Mouse (Mus musculus) CH12.LX (cell line): ENCODE data around the gene Tmem87a. TPM values are rescaled to one million over a fixed set of nuclear protein-coding genes. Genes with fewer than 3 reads are reported as not detected.

Experiments
- DNase-seq: peaks from one replicate; pipeline ENCODE4 v3.0.0-alpha.2; 2013; ENCODE audit errors: extremely low read depth
- H3K27ac ChIP-seq: 2 replicates; pipeline ENCODE4 v1.5.1; 2012; ENCODE audit warnings: low read depth, mild to moderate bottlenecking, control low read depth, moderate library complexity; ENCODE audit not compliant: insufficient read depth
- H3K27me3 ChIP-seq: replicated peaks from 2 replicates; pipeline ENCODE3; 2012; ENCODE audit warnings: inconsistent platforms
- H3K36me3 ChIP-seq, 2 experiments: replicated peaks in 1 of 2; 2 replicates each; pipeline versions ENCODE3 to v1.6.1; 2012; ENCODE audit warnings: inconsistent platforms in 1 of 2, low read length in 1 of 2, mild to moderate bottlenecking in 1 of 2, mixed read lengths in 1 of 2, moderate library complexity in 1 of 2; ENCODE audit not compliant: control insufficient read depth in 1 of 2, insufficient read depth in 1 of 2
- H3K4me1 ChIP-seq, 2 experiments: 2 replicates each; pipeline ENCODE4 v1.6.1; 2012; ENCODE audit warnings: inconsistent platforms in 1 of 2, moderate library complexity in 1 of 2; ENCODE audit not compliant: insufficient read depth in 2 of 2, control insufficient read depth in 1 of 2
- H3K4me2 ChIP-seq: 2 replicates; pipeline ENCODE4 v1.6.1; 2012; ENCODE audit warnings: low read depth, mild to moderate bottlenecking, control low read depth; ENCODE audit not compliant: poor library complexity, insufficient read depth, severe bottlenecking
- H3K4me3 ChIP-seq, 3 experiments: fragments of 150-350 bp in 1 of 3; sonication (generic) in 1 of 3; replicated peaks in 1 of 3; 2 replicates each; pipeline versions ENCODE3 to v1.5.1; 2011 to 2012; ENCODE audit warnings: low read depth in 2 of 3, low read length in 2 of 3, mild to moderate bottlenecking in 2 of 3, moderate library complexity in 2 of 3, control low read depth in 1 of 3, improper control_type of control experiment in 1 of 3, inconsistent platforms in 1 of 3, mixed read lengths in 1 of 3; ENCODE audit not compliant: poor library complexity in 1 of 3
- H3K79me2 ChIP-seq: replicated peaks from 2 replicates; pipeline ENCODE4 v1.6.1; 2012; ENCODE audit warnings: mild to moderate bottlenecking, moderate library complexity; ENCODE audit not compliant: control insufficient read depth, poor library complexity, insufficient read depth, severe bottlenecking; ENCODE audit errors: extremely low read depth
- H3K9ac ChIP-seq: 2 replicates; pipeline ENCODE4 v1.6.1; 2012; ENCODE audit warnings: low read depth, mild to moderate bottlenecking, control low read depth, moderate library complexity; ENCODE audit not compliant: insufficient read depth
- H3K9me3 ChIP-seq: replicated peaks from 2 replicates; pipeline ENCODE3; 2012; ENCODE audit warnings: low read length, inconsistent platforms, mixed read lengths
- BHLHE40 ChIP-seq: IDR thresholded peaks from 2 replicates; pipeline ENCODE4 v1.6.1; 2011; ENCODE audit warnings: mild to moderate bottlenecking, low read depth, low read length, improper control_type of control experiment
- CHD1 ChIP-seq: IDR thresholded peaks from 2 replicates; pipeline ENCODE4 v1.6.1; 2012; ENCODE audit warnings: low read depth, low read length, improper control_type of control experiment, inconsistent platforms
- CHD2 ChIP-seq: IDR thresholded peaks from 2 replicates; pipeline ENCODE4 v1.6.1; 2011; ENCODE audit warnings: low read length, improper control_type of control experiment
- CTCF ChIP-seq, 2 experiments: IDR thresholded peaks in 1 of 2; conservative IDR thresholded peaks in 1 of 2; 2 replicates each; pipeline ENCODE4 v1.5.1; 2011 to 2012; ENCODE audit warnings: low read depth in 2 of 2, low read length in 2 of 2, improper control_type of control experiment in 1 of 2, inconsistent platforms in 1 of 2, mild to moderate bottlenecking in 1 of 2, moderate library complexity in 1 of 2
- E2F4 ChIP-seq: IDR thresholded peaks from 2 replicates; pipeline ENCODE4 v1.6.1; 2011; ENCODE audit warnings: low read depth, low read length, improper control_type of control experiment; ENCODE audit not compliant: insufficient replicate concordance
- ELF1 ChIP-seq: IDR thresholded peaks from 2 replicates; pipeline ENCODE4 v1.6.1; 2014; ENCODE audit warnings: low read depth, mild to moderate bottlenecking, inconsistent platforms, low read length, improper control_type of control experiment
- EP300 ChIP-seq: IDR thresholded peaks from 2 replicates; pipeline ENCODE4 v1.6.1; 2011; ENCODE audit warnings: low read length, improper control_type of control experiment
- ETS1 ChIP-seq: conservative IDR thresholded peaks from 2 replicates; pipeline ENCODE4 v1.6.1; 2012; ENCODE audit warnings: low read depth, mild to moderate bottlenecking, inconsistent platforms, low read length, improper control_type of control experiment, moderate library complexity
- IRF4 ChIP-seq: IDR thresholded peaks from 2 replicates; pipeline ENCODE4 v1.6.1; 2014; ENCODE audit warnings: low read depth, mild to moderate bottlenecking, inconsistent platforms, low read length, improper control_type of control experiment
- KAT2A ChIP-seq: IDR thresholded peaks from 2 replicates; pipeline ENCODE4 v1.6.1; 2012; ENCODE audit warnings: low read length, improper control_type of control experiment, inconsistent platforms; ENCODE audit not compliant: insufficient replicate concordance
- MAFK ChIP-seq: IDR thresholded peaks from 2 replicates; pipeline ENCODE4 v1.6.1; 2011; ENCODE audit warnings: low read length, improper control_type of control experiment; ENCODE audit not compliant: insufficient replicate concordance
- MAZ ChIP-seq: IDR thresholded peaks from 2 replicates; pipeline ENCODE4 v1.6.1; 2012; ENCODE audit warnings: low read depth, mild to moderate bottlenecking, inconsistent platforms, low read length, improper control_type of control experiment, moderate library complexity
- MEF2A ChIP-seq: IDR thresholded peaks from 2 replicates; pipeline ENCODE4 v1.6.1; 2014; ENCODE audit warnings: low read depth, mild to moderate bottlenecking, inconsistent platforms, low read length, improper control_type of control experiment, borderline replicate concordance
- MYC ChIP-seq: IDR thresholded peaks from 2 replicates; pipeline ENCODE4 v1.6.1; 2011; ENCODE audit warnings: low read depth, mild to moderate bottlenecking, improper control_type of control experiment, low read length
- NRF1 ChIP-seq: IDR thresholded peaks from 2 replicates; pipeline ENCODE4 v1.6.1; 2014; ENCODE audit warnings: low read depth, mild to moderate bottlenecking, inconsistent platforms, low read length, improper control_type of control experiment, moderate library complexity
- PAX5 ChIP-seq: IDR thresholded peaks from 2 replicates; pipeline ENCODE4 v1.6.1; 2012; ENCODE audit warnings: low read length, inconsistent platforms, mixed read lengths
- POLR2A ChIP-seq: IDR thresholded peaks from 2 replicates; pipeline ENCODE4 v1.6.1; 2011; ENCODE audit warnings: low read depth, mild to moderate bottlenecking, improper control_type of control experiment, low read length
- POLR2AphosphoS2 ChIP-seq: IDR thresholded peaks from 2 replicates; pipeline ENCODE4 v1.6.1; 2011; ENCODE audit warnings: low read depth, low read length, improper control_type of control experiment
- ZMIZ1 ChIP-seq: IDR thresholded peaks from 2 replicates; pipeline ENCODE4 v1.6.1; 2012; ENCODE audit warnings: low read depth, mild to moderate bottlenecking, inconsistent platforms, low read length, improper control_type of control experiment
- ZNF384 ChIP-seq: IDR thresholded peaks from 2 replicates; pipeline ENCODE4 v1.6.1; 2012; ENCODE audit warnings: low read depth, low read length, improper control_type of control experiment, inconsistent platforms
- dilution Hi-C: fragments of 300-500 bp; cut with MboI; formaldehyde crosslinking; loops from 2 replicates; pipeline ENCODE4 v1.14.3; 2020; ENCODE audit warnings: low sequenced_read_pairs; ENCODE audit not compliant: extremely low pct_unique_long_range_greater_than_20kb, extremely low pct_ligation_motif_present
- in situ Hi-C: fragments of 300-500 bp; cut with MboI; formaldehyde crosslinking; loops from 3 replicates; pipeline ENCODE4 v1.14.3; 2019; ENCODE audit warnings: low sequenced_read_pairs, low pct_ligation_motif_present, low pct_unique_long_range_greater_than_20kb, mixed read lengths
- polyA plus RNA-seq: library from polyadenylated mRNA; unstranded; fragments of >175 nt; gene quantifications from 2 replicates; pipeline ENCODE4 v1.2.1, GENCODE M21; 2012; ENCODE audit warnings: low read depth; ENCODE audit not compliant: insufficient read length
- total RNA-seq, 2 experiments: library from RNA; depleted of rRNA; stranded (reverse); fragments of 300-350 nt in 1 of 2; fragments of >200 nt in 1 of 2; gene quantifications; 2 replicates each; pipeline ENCODE4 v1.2.3; 2012 to 2014

Gene Tmem87a
- total and polyA plus RNA-seq, 3 experiments: 26.0 to 43.5 (median 30.5) TPM

- Histone ChIP-seq H3K9me3 (no peaks in the 10 kb centered on the region), H3K27ac (no peak overlapping the region), H3K9ac (no peak overlapping the region), H3K27me3 (no peaks in the 10 kb centered on the region), H3K4me2 (no peak overlapping the region), H3K79me2 (peaks cover 20% of the 10 kb centered on the region), H3K4me1 (peaks cover 4 to 26% of the 10 kb centered on the region in 2 experiments), H3K36me3 (peaks cover 42 to 75% of the 10 kb centered on the region in 2 experiments), H3K4me3 (no peak overlapping the region)
- no peak for DNase-seq
- in situ Hi-C loops (no loop called here), dilution Hi-C loops (no loop called here)
- peak; percentile 56 for TF ChIP-seq BHLHE40
- TF ChIP-seq ETS1: no peak
- TF ChIP-seq KAT2A: no peak
Observed at GRCm38 (mm10) chr2:120348120-120348519, 55.8 kb downstream of the Tmem87a start.

GRCm38 (mm10) chr2:120341741-120342140, 62.2 kb downstream of the Tmem87a start:
- Histone ChIP-seq H3K9me3 (no peaks in the 10 kb centered on the region), H3K79me2 (no peaks in the 10 kb centered on the region), H3K27ac (no peak overlapping the region), H3K27me3 (no peaks in the 10 kb centered on the region), H3K36me3 (peaks cover 76 to 93% of the 10 kb centered on the region in 2 experiments), H3K9ac (no peak overlapping the region), H3K4me1 (no peaks in the 10 kb centered on the region), H3K4me3 (no peak overlapping the region), H3K4me2 (no peak overlapping the region)
- in situ Hi-C loops (no loop called here), dilution Hi-C loops (no loop called here)
- TF ChIP-seq POLR2AphosphoS2 (no peak), POLR2A (no peak), ZMIZ1 (no peak), EP300 (no peak), MYC (no peak), MAFK (no peak), IRF4 (no peak), CHD2 (no peak), MEF2A (no peak), E2F4 (no peak), ELF1 (no peak), ZNF384 (no peak), CHD1 (no peak), MAZ (no peak), CTCF (conservative IDR thresholded peaks at IDR 0.05 in 1 of 2, IDR thresholded peaks at IDR 0.05 in 1 of 2; ENCODE audit: low read depth in 2 of 2, low read length in 2 of 2) (no peak), BHLHE40 (no peak), NRF1 (no peak), PAX5 (no peak)
- no peak for DNase-seq
